Mouse (Mus musculus): ENCODE measurements around the gene Hist2h2ac.
"Not testable (repeated sequence)": the region's sequence is repeated elsewhere in the genome, so short reads cannot be mapped to it uniquely, and the experiment has no call there.

The Hist2h2ac gene

GRCm38 (mm10) chr3:96220765-96221639 is at the start of gene Hist2h2ac, which contains the start of gene Hist2h2be:
Hist2h2ac (minus strand) TSS chr3:96220880.
Hist2h2be (plus strand) TSS chr3:96221119.
- DNase-seq (ENCODE audit: low spot score in 2 of 2) = peak; percentile 80

- peak; percentile 91 for DNase-seq (ENCODE audit: low spot score in 2 of 2)
These were observed 49.1 kb upstream of the Hist2h2ac start, which contains the start of gene Hist2h2bb for GRCm38 (mm10) chr3:96269511-96270474. Hist2h2bb (plus strand) TSS chr3:96269752.

GRCm38 (mm10) chr3:96268776-96269378 is 48.2 kb upstream of the Hist2h2ac start:
- DNase-seq (ENCODE audit: low spot score in 2 of 2) = not testable (repeated sequence)

GRCm38 (mm10) chr3:96268051-96268775 is 47.5 kb upstream of the Hist2h2ac start, which contains the start of gene Hist2h3b:
Hist2h3b (plus strand) TSS chr3:96268654.
- peak; percentile 60 to 74 for DNase-seq (ENCODE audit: low spot score in 2 of 2)

- DNase-seq (ENCODE audit: low spot score in 2 of 2) = no peak
These were observed 46.9 kb upstream of the Hist2h2ac start for GRCm38 (mm10) chr3:96267541-96267940.

GRCm38 (mm10) chr3:96266132-96266710 is 45.5 kb upstream of the Hist2h2ac start:
- DNase-seq (ENCODE audit: low spot score in 2 of 2) = no peak

- DNase-seq (ENCODE audit: low spot score in 2 of 2) = no peak
These were observed 43.8 kb upstream of the Hist2h2ac start for GRCm38 (mm10) chr3:96264404-96264949.

- peak in 1 of 2 experiments; percentile 32 for DNase-seq (ENCODE audit: low spot score in 2 of 2)
These were observed 43.1 kb upstream of the Hist2h2ac start for GRCm38 (mm10) chr3:96263558-96264403.

GRCm38 (mm10) chr3:96262979-96263550 is 42.4 kb upstream of the Hist2h2ac start, which contains the start of gene Hist2h4:
Hist2h4 (minus strand) TSS chr3:96263311.
- peak; percentile 95 for DNase-seq (ENCODE audit: low spot score in 2 of 2)

- DNase-seq (ENCODE audit: low spot score in 2 of 2) = peak; percentile 70 to 73
These were observed 41.7 kb upstream of the Hist2h2ac start for GRCm38 (mm10) chr3:96262216-96262875.

- no peak for DNase-seq (ENCODE audit: low spot score in 2 of 2)
These were observed 40.9 kb upstream of the Hist2h2ac start for GRCm38 (mm10) chr3:96261623-96262022.

GRCm38 (mm10) chr3:96260220-96260619 is 39.5 kb upstream of the Hist2h2ac start:
- DNase-seq (ENCODE audit: low spot score in 2 of 2) = no peak

- no peak for DNase-seq (ENCODE audit: low spot score in 2 of 2)
These were observed 36.5 kb upstream of the Hist2h2ac start for GRCm38 (mm10) chr3:96257190-96257589.

- no peak for DNase-seq (ENCODE audit: low spot score in 2 of 2)
These were observed 35.4 kb upstream of the Hist2h2ac start for GRCm38 (mm10) chr3:96255926-96256593.

- DNase-seq (ENCODE audit: low spot score in 2 of 2) = no peak
These were observed 34.1 kb upstream of the Hist2h2ac start for GRCm38 (mm10) chr3:96254683-96255355.

GRCm38 (mm10) chr3:96251787-96252186 is 31.1 kb upstream of the Hist2h2ac start:
- DNase-seq (ENCODE audit: low spot score in 2 of 2) = no peak

GRCm38 (mm10) chr3:96250890-96251289 is 30.2 kb upstream of the Hist2h2ac start:
- DNase-seq (ENCODE audit: low spot score in 2 of 2) = no peak
